Mouse (Mus musculus) lung, adult 2 months (tissue): ENCODE data around the gene Abca12.

Experiments used
- CTCF ChIP-seq: fragments of 200-500 bp; IDR thresholded peaks from 2 replicates; pipeline ENCODE4 v1.5.1; 2011; ENCODE audit warnings: mild to moderate bottlenecking, low read length, control low read depth; ENCODE audit not compliant: insufficient read depth
- POLR2A ChIP-seq: fragments of 200-500 bp; IDR thresholded peaks from 2 replicates; pipeline ENCODE4 v1.6.1; 2011; ENCODE audit warnings: low read depth, mild to moderate bottlenecking, control low read depth, low read length, borderline replicate concordance; ENCODE audit errors: extremely low read depth

DNA sequence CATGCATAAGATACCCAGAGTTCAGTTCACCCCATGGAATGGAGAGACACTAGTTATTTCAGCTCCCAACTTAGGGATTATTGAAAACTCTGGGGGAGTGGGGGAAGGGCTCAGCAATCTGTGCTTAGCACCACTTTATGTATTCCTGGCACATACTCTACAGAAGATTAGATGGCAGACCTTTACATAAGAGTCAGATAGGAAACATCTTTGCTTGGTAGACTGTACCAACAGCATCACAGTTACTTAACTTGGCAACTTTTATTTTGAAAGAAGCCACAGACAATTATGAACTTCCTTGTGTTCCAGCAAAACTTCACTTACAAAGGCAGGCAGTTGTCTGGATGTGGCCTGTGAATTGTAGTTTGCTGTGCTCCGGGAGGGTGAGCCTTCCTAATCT, 46.9 kb downstream of the Abca12 start:
- TF ChIP-seq POLR2A = no peak
- TF ChIP-seq CTCF = no peak
